Mouse (Mus musculus): ENCODE results near the gene Mrtfb.
A peak's percentile ranks its signal among the peaks of the same experiment; 100 is the strongest.
"Not testable (repeated sequence)": the region's sequence is repeated elsewhere in the genome, so short reads cannot be mapped to it uniquely, and the experiment has no call there.

The Mrtfb gene

GRCm38 (mm10) chr16:13345822-13346221 lies 89.5 kb downstream of the Mrtfb start:
- DNase-seq (ENCODE audit: extremely low read depth, insufficient read length, low spot score) = not testable (repeated sequence)

- peak; percentile 66 for DNase-seq (ENCODE audit: extremely low read depth, insufficient read length, low spot score)
Observed at GRCm38 (mm10) chr16:13350729-13351128, 94.4 kb downstream of the Mrtfb start.

- DNase-seq (ENCODE audit: extremely low read depth, insufficient read length, low spot score) = no peak
Observed at GRCm38 (mm10) chr16:13351268-13351667, 95.0 kb downstream of the Mrtfb start.

DNA sequence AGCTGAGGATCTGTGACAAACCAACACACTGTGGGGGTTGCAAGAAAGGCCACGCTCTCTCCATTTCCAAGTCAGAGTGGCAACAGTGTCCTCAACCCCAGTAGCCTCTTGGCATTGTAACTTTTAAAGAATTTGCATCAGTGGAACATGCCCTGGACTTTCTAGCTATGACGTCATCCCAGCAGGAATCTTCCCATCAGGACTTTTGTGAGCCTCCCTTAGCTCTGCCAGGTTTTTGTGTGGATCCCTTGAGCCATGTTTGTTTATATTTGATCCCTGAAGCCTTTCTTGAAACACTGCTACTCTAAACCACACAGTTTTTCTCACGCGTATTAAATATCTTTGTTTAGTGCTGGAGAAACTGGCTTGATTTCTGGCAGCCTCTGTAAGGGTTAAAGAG lies 97.6 kb downstream of the Mrtfb start:
- DNase-seq (ENCODE audit: extremely low read depth, insufficient read length, low spot score) = peak; percentile 42

GRCm38 (mm10) chr16:13354431-13354830 lies 98.2 kb downstream of the Mrtfb start:
- DNase-seq (ENCODE audit: extremely low read depth, insufficient read length, low spot score) = no peak

GRCm38 (mm10) chr16:13357806-13358679 lies 101.8 kb downstream of the Mrtfb start:
- DNase-seq (ENCODE audit: extremely low read depth, insufficient read length, low spot score) = no peak

- no peak for DNase-seq (ENCODE audit: extremely low read depth, insufficient read length, low spot score)
Observed at GRCm38 (mm10) chr16:13358741-13359140, 102.5 kb downstream of the Mrtfb start.

DNA sequence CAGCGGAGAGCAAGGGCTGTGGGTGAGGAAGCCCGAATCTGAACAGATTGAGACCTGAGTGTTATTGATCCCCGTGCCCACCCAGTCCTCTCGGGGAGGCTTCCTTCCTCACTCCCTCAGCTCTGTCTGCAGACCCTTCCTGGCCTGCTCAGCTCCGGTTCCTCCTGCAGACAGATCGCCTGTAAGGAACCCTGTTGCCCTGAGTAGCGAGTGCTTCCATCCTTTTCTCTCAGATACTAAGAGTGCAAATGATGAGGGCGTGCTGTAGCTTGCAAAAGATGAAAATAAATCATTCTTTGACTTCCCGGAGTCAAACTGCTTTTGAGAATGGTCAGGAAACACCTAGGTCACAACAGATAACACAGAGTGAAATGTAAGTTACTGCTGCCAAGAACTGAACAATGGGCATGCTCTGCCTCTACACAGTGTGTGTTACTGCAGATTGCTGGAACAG lies 103.2 kb downstream of the Mrtfb start:
- no peak for DNase-seq (ENCODE audit: extremely low read depth, insufficient read length, low spot score)

GRCm38 (mm10) chr16:13360208-13360607 lies 103.9 kb downstream of the Mrtfb start:
- DNase-seq (ENCODE audit: extremely low read depth, insufficient read length, low spot score) = no peak

GRCm38 (mm10) chr16:13360835-13361234 lies 104.6 kb downstream of the Mrtfb start:
- DNase-seq (ENCODE audit: extremely low read depth, insufficient read length, low spot score) = no peak

DNA sequence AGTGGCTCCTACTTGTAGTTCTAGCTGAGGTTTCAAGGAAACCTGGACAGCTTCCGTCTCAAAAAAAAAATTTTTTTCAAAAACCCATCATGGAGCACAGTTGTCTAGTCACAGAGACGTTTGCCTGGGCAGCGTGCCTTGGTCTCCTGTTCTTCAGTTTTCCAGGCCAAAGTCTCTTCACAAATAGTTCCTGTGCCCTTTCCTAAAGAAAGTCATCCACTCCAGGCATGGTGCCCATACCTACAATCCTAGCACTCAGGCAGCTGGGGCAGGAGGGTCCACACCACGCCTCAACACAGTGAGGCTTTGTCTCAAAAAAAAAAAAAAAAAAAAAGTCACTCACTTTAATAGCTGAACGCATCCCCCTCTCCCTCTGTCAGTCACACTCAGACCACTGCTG lies 106.9 kb downstream of the Mrtfb start:
- no peak for DNase-seq (ENCODE audit: extremely low read depth, insufficient read length, low spot score)

GRCm38 (mm10) chr16:13364145-13364544 lies 107.9 kb downstream of the Mrtfb start:
- no peak for DNase-seq (ENCODE audit: extremely low read depth, insufficient read length, low spot score)

DNA sequence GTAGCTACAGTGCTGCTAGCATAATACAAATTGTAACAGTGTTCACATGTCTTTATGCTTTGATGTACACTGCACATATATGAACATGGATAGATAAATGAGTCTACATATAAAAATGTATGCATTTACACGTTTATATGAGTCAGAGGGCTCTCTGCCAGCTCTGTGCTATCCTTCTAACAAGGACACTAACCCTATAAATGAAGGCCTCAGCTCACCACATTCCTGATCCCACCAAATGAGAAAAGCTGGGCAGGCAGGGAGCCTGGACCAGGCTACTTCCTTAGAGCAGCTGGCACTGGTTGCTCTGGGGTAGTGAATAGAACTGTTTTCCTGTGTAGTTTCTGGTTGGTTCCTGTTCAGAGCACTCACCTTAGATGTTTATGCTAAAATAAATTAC lies 110.0 kb downstream of the Mrtfb start:
- no peak for DNase-seq (ENCODE audit: extremely low read depth, insufficient read length, low spot score)

GRCm38 (mm10) chr16:13366802-13367465 lies 110.7 kb downstream of the Mrtfb start:
- peak; percentile 18 for DNase-seq (ENCODE audit: extremely low read depth, insufficient read length, low spot score)

GRCm38 (mm10) chr16:13367466-13367856 lies 111.2 kb downstream of the Mrtfb start:
- no peak for DNase-seq (ENCODE audit: extremely low read depth, insufficient read length, low spot score)

DNA sequence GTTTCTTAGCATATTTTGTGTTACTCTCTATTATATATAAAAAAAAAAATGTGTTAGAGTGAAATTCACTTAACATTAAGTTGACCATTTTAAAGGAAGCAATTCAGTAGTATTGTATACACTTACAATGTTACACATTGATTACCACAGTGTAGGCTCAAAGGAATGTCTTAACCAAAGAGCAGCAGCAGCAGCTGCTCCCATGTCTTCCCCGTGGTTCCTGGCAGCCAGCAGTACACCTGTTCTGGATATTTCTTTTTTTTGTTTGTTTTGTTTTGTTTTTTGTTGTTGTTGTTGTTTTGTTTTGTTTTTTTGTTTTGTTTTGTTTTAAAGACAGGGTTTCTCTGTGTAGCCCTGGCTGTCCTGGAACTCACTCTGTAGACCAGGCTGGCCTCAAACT lies 112.4 kb downstream of the Mrtfb start:
- no peak for DNase-seq (ENCODE audit: extremely low read depth, insufficient read length, low spot score)

DNA sequence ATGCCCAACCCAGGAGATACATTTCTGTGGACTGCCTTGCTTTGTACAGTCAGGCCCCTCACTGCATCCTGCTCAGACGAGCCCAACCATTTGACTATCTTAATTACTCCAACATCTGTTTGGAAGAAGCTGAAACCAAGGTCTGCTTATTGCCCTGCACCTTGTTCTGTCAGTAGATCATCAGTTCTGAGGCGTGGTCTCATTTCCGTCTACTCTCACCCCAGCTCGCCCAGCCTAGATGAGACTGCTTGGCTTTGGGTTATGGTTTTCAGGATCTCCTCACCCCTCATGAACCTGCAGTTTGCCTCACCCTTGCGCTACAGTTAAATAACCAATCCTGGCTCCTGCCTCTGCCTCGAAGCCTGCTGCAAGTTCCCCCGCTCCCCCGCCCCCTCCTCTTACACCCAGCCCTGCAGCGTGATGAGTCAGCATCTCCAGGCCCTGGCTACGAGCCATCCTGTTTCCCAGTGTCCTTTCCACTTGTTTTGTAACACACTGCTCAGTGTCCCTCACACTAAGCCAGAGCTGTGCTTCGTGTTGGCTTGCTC lies 115.5 kb downstream of the Mrtfb start:
- peak; percentile 92 for DNase-seq (ENCODE audit: extremely low read depth, insufficient read length, low spot score)

DNA sequence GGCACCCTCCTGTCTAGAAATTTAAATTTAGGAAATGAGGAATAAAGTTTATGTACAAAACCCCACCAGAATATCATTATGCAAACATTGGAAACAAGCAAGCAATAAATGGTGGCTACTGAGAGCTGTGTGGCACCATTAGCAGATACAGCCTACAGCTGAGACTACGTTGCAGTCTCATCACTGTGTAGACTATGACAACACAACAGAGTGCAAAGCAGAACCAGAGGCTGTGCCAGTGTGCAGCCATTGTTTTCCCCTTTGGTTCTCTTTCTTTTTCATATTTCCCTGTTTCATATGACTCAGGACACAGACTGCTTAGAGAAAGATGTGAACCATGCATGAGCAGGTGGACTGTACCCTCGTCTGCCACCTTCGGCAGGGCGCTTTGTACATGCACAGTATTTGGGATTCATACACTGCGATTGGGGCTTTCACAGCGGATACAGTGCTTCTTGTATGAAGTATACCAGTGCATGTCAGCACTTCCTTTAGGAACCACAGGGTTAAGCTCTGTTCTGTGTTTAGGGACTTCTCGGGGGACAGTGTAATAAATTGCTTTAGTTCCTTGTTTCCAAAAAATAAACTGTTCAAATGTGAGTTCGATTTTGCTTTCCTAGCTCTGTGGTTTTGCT lies 116.7 kb downstream of the Mrtfb start:
- no peak for DNase-seq (ENCODE audit: extremely low read depth, insufficient read length, low spot score)

GRCm38 (mm10) chr16:13376947-13377486 lies 120.7 kb downstream of the Mrtfb start:
- no peak for DNase-seq (ENCODE audit: extremely low read depth, insufficient read length, low spot score)

- DNase-seq (ENCODE audit: extremely low read depth, insufficient read length, low spot score) = no peak
Observed at GRCm38 (mm10) chr16:13378157-13378556, 121.9 kb downstream of the Mrtfb start.

DNA sequence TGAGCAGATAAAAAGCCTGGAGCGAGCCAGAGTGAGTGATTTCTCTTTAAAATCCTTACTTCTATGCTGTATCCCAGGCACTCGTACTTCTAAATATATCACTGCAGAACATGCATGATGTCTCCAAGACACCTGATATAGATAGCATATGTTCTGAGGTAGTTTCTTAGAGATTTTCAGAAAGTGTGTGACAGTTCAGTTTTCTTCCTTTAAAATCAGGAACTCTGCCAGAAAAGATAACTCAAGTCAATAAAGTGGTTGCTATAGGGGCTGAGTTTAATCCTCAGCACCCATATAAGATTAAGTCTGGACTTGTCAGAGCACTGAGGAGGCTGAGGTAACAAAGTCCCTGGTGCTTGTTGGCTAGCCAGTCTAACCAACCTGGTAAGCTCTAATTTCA lies 123.6 kb downstream of the Mrtfb start:
- no peak for DNase-seq (ENCODE audit: extremely low read depth, insufficient read length, low spot score)
